Mouse (Mus musculus) C2C12 (cell line): ENCODE results near the gene Atxn10.

Source experiments
- CTCF ChIP-seq: IDR thresholded peaks from one replicate; pipeline ENCODE4 v1.5.1; 2011; ENCODE audit not compliant: control insufficient read depth, insufficient read depth, insufficient read length
- FOSL1 ChIP-seq: IDR thresholded peaks from one replicate; pipeline ENCODE4 v1.8.0; 2011; ENCODE audit warnings: mild to moderate bottlenecking, low read length; ENCODE audit not compliant: poor library complexity, insufficient read depth, severe bottlenecking
- MYOD1 ChIP-seq: IDR thresholded peaks from one replicate; pipeline ENCODE4 v1.6.1; 2011; ENCODE audit warnings: low read depth; ENCODE audit not compliant: control insufficient read depth, insufficient read length
- MYOG ChIP-seq: IDR thresholded peaks from one replicate; pipeline ENCODE4 v1.6.1; 2011; ENCODE audit not compliant: control insufficient read depth, insufficient read length; ENCODE audit errors: extremely low read depth
- USF1 ChIP-seq: IDR thresholded peaks from one replicate; pipeline ENCODE4 v1.6.1; 2011; ENCODE audit warnings: low read depth, mild to moderate bottlenecking, control low read depth, moderate library complexity

DNA sequence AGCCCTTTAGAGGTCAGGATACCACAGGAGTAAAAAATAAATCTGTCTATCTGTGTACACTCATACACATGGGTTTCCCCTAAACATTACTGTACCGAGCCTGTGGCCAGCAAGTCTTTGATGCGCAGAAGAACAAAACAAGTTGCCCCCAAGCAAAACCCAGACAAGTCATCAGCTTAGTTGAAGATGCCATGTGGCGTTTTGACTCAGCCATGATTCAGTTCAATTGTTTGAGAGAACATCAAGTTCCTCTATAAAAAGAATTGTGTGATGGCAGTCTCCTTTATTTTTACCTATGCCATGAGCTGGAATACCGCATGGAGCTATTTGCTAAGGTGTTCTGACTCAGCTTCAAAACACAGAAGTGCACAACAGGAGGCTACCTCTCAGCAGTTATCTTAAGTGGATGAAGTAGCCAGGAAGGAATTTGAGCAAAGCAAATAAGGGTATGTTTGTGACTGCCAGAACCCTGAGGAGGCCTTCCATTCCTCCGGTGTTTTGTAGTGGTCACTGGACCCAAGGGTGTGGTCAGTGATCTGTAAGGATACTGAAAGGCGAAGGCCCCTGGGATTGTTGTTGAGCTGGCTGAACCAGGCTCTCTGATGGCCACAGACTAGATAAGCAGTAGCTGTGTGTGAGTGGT, 11.1 kb downstream of the Atxn10 start:
- TF ChIP-seq CTCF, result no peak
- TF ChIP-seq USF1, result no peak
- TF ChIP-seq FOSL1, result no peak
- TF ChIP-seq MYOG, result no peak
- no peak for TF ChIP-seq MYOD1
